Mouse (Mus musculus) kidney, embryonic 15.5 days (tissue): Measurements from ENCODE around the gene Grm2. TPM values are rescaled to one million over a fixed set of nuclear protein-coding genes. Genes with fewer than 3 reads are reported as not detected.
"Not testable (repeated sequence)": the region's sequence is repeated elsewhere in the genome, so short reads cannot be mapped to it uniquely, and the experiment has no call there.

Source experiments
- ATAC-seq: fragments of 200-750 bp; cut with Nextera tagmentation; replicated peaks from 2 replicates; pipeline ENCODE4 v1.8.0; 2017; ENCODE audit warnings: moderate TSS enrichment; ENCODE audit not compliant: low FRiP score
- H3K27ac ChIP-seq: fragments of 300-500 bp; sonication (generic); 2 replicates; pipeline ENCODE4 v1.5.1; 2015; ENCODE audit warnings: mild to moderate bottlenecking, inconsistent platforms
- H3K27me3 ChIP-seq: fragments of 300-500 bp; sonication (generic); 2 replicates; pipeline ENCODE4 v1.6.1; 2015; ENCODE audit warnings: inconsistent platforms
- H3K36me3 ChIP-seq: fragments of 300-500 bp; sonication (generic); 2 replicates; pipeline ENCODE4 v1.6.1; 2015; ENCODE audit warnings: inconsistent platforms
- H3K4me1 ChIP-seq: fragments of 300-500 bp; sonication (generic); 2 replicates; pipeline ENCODE4 v1.6.1; 2015; ENCODE audit warnings: inconsistent platforms
- H3K4me2 ChIP-seq: fragments of 300-500 bp; sonication (generic); 2 replicates; pipeline ENCODE4 v1.6.1; 2015; ENCODE audit warnings: moderate library complexity, mild to moderate bottlenecking, inconsistent platforms
- H3K4me3 ChIP-seq: fragments of 300-500 bp; sonication (generic); replicated peaks from 2 replicates; pipeline ENCODE4 v1.5.1; 2015; ENCODE audit warnings: mild to moderate bottlenecking, inconsistent platforms
- H3K9ac ChIP-seq: fragments of 300-500 bp; sonication (generic); 2 replicates; pipeline ENCODE4 v1.6.1; 2015; ENCODE audit warnings: mild to moderate bottlenecking, inconsistent platforms
- H3K9me3 ChIP-seq: fragments of 300-500 bp; sonication (generic); replicated peaks from 2 replicates; pipeline ENCODE4 v1.6.1; 2016; ENCODE audit warnings: inconsistent platforms
- WGBS: fragments of 180-500 bp; shearing (Covaris S2); methylation state at CpG from one replicate; pipeline ENCODE4 v1.1.7; 2015; ENCODE audit warnings: mixed read lengths; 5-methylcytosine and 5-hydroxymethylcytosine counted together
- polyA plus RNA-seq: library from polyadenylated mRNA; unstranded; fragments of >200 nt; fragmentation: Nextera tagmentation; extraction: Ambion mirVana; gene quantifications from 2 replicates; pipeline ENCODE4 v1.2.1, GENCODE M21; 2015

Grm2 gene
- polyA plus RNA-seq, 1 experiment from 2014 or later, result not detected

DNA sequence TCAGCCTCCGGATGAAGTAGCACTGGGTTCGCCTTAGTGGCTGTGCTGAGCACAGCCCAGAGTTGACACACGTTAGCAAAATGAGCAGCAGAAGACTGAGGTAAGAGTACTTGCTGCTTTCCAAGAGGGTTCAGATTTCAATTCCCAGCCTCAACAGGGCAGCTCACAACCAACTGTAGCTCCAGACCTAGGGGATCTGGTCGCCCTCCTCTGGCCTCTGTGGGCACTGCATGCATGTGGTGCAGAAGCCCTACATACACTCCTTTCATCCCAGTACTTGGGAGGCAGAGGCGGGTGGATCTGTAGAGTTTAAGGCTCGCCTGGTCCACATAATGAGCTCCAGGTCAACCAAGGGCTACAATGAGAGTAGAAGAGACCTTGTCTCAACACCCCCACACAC is 12.1 kb downstream of the Grm2 start:
- WGBS, result 67% methylated on average over 6 of the region's 6 CpGs
- ATAC-seq, result no peak

GRCm38 (mm10) chr9:106643128-106643527 is 12.8 kb downstream of the Grm2 start:
- H3K4me2 ChIP-seq, result no peak overlapping the region
- H3K36me3 ChIP-seq, result no peaks in the 10 kb centered on the region
- H3K4me3 ChIP-seq, result no peak overlapping the region
- no peaks in the 10 kb centered on the region for H3K27me3 ChIP-seq
- H3K27ac ChIP-seq, result no peak overlapping the region
- ATAC-seq, result no peak
- H3K9ac ChIP-seq, result no peak overlapping the region
- H3K9me3 ChIP-seq, result no peaks in the 10 kb centered on the region
- 31% methylated on average over 7 of the region's 7 CpGs for WGBS
- no peaks in the 10 kb centered on the region for H3K4me1 ChIP-seq

More for the DNA sequence above, 12.1 kb downstream of the Grm2 start:
- Histone ChIP-seq H3K9me3 (no peaks in the 10 kb centered on the region), H3K27me3 (no peaks in the 10 kb centered on the region), H3K27ac (no peak overlapping the region), H3K9ac (no peak overlapping the region), H3K4me2 (no peak overlapping the region), H3K4me3 (no peak overlapping the region), H3K4me1 (no peaks in the 10 kb centered on the region), H3K36me3 (no peaks in the 10 kb centered on the region)

DNA sequence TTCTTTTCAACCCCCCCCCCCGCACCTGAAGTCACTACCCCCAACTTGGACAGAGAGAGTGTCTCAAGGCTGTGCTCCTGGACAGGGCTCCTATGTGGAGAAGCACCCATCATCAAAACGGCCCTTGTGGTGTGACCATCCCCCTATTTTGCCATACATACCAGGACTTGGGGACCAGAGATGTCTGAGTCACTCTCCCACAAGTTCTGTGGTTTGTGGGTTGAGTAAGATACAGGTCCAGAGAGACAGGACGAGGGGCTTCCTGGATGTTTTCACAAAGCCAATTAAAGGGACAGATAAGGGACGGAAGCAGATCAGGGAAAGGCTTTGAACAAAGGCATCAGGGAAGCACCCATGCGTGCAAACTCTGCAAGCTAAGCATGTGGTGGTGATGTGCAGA is 14.5 kb downstream of the Grm2 start:
- Histone ChIP-seq H3K9ac (no peak overlapping the region), H3K9me3 (no peaks in the 10 kb centered on the region), H3K36me3 (no peaks in the 10 kb centered on the region), H3K27me3 (no peaks in the 10 kb centered on the region), H3K27ac (no peak overlapping the region), H3K4me2 (no peak overlapping the region), H3K4me1 (no peaks in the 10 kb centered on the region), H3K4me3 (no peak overlapping the region)
- WGBS, result 63% methylated on average over 5 of the region's 5 CpGs
- ATAC-seq, result no peak; the same call in 1 of the 2 replicates

DNA sequence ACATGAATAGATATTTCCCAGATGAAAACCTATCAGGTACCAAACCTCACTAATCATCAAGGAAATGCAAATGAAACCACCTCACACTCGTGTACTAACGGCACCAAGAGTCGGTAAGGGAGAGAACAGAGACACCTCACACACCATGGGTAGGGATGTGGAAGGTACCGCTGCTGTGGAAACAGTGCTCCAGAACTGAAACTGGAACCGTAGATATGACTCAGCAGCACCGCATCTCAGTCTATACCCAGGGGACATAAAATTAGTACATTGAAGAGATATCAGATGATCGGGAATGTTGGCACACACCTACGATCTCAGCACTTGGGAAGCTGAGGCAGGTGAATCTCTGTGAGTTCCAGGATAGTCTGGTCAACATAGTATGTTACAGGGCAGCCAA is 17.7 kb downstream of the Grm2 start:
- Histone ChIP-seq H3K4me1 (no peaks in the 10 kb centered on the region), H3K27me3 (no peaks in the 10 kb centered on the region), H3K27ac (no peak overlapping the region), H3K36me3 (no peaks in the 10 kb centered on the region), H3K4me2 (no peak overlapping the region), H3K9ac (no peak overlapping the region), H3K9me3 (no peaks in the 10 kb centered on the region), H3K4me3 (no peak overlapping the region)
- WGBS, result 92% methylated on average over 8 of the region's 8 CpGs
- ATAC-seq, result no peak

DNA sequence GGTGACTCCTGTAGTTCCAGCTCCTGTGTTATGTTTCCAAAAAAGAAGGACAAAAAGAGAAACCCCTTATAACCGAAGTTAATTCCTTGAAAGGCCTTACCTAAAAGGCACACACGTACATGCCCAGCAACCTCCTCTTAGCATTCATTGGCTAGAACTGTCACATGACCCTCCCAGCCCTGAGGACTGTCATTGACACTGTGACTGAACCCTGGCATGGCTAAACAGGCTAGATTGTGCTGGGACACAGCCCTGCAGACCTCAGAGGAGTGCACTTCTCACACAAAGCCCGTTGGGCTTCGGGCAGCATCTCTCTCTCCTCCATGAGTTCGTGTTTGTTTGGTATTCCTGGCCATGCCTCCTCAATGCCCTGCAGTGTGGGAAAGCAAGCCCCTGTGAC is 23.7 kb downstream of the Grm2 start:
- no peak for ATAC-seq
- WGBS, result 67% methylated on average over 5 of the region's 5 CpGs
- no peak overlapping the region for H3K4me2 ChIP-seq
- H3K36me3 ChIP-seq, result no peaks in the 10 kb centered on the region
- no peak overlapping the region for H3K9ac ChIP-seq
- H3K9me3 ChIP-seq, result no peaks in the 10 kb centered on the region
- H3K27ac ChIP-seq, result no peak overlapping the region
- H3K4me3 ChIP-seq, result no peak overlapping the region
- H3K27me3 ChIP-seq, result no peaks in the 10 kb centered on the region
- 0 out of 2 replicates have a peak, but pooled peaks cover 3% of the 10 kb centered on the region for H3K4me1 ChIP-seq

DNA sequence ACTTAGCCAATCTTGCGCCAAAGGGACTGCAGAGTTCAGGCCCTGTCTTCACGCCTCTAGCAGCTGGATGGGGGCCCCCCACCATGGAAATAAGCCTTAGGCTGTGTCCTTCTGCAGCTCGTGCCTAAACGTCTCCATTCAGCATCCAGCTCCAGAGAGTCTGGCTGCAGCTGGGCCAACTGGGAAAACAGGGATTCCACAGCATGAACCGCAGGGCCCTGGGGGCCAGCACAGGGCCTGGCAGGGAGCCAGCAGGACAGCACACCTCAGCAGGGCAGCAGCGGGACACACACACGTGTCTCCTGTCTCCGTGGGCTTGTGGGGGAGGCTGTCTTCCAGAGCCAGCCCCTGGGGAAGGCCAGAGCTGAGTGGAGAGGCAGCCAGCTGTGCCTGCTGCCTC is 28.1 kb downstream of the Grm2 start:
- not testable (repeated sequence) for H3K36me3 ChIP-seq, H3K9me3 ChIP-seq, H3K27ac ChIP-seq, H3K27me3 ChIP-seq, H3K4me3 ChIP-seq, H3K4me2 ChIP-seq, H3K4me1 ChIP-seq, H3K9ac ChIP-seq, ATAC-seq
- WGBS, result 23% methylated on average over 8 of the region's 8 CpGs

GRCm38 (mm10) chr9:106626282-106626681 is 29.6 kb downstream of the Grm2 start, which contains the start of gene Iqcf6:
Gene Iqcf6 (plus strand): TSS chr9:106626582.
- no peak for ATAC-seq
- H3K36me3 ChIP-seq, result no peaks in the 10 kb centered on the region
- no peak within 1 kb of the TSS for H3K9ac ChIP-seq
- no peak within 1 kb of the TSS for H3K27ac ChIP-seq
- H3K27me3 ChIP-seq, result no peaks in the 10 kb centered on the region
- 84% methylated on average over 2 of the region's 2 CpGs for WGBS
- no peaks in the 10 kb centered on the region for H3K9me3 ChIP-seq
- 0 out of 2 replicates have a peak, but pooled peaks cover 3% of the 10 kb centered on the region for H3K4me1 ChIP-seq
- H3K4me3 ChIP-seq, result no peak within 1 kb of the TSS
- H3K4me2 ChIP-seq, result no peak within 1 kb of the TSS

- no peak for ATAC-seq
- no peak overlapping the region for H3K9ac ChIP-seq
- H3K36me3 ChIP-seq, result no peaks in the 10 kb centered on the region
- H3K27me3 ChIP-seq, result no peaks in the 10 kb centered on the region
- no peaks in the 10 kb centered on the region for H3K4me1 ChIP-seq
- no peaks in the 10 kb centered on the region for H3K9me3 ChIP-seq
- no peak overlapping the region for H3K4me2 ChIP-seq
- no peak overlapping the region for H3K4me3 ChIP-seq
- WGBS, result 93% methylated on average over 3 of the region's 3 CpGs
- H3K27ac ChIP-seq, result no peak overlapping the region
Measured at GRCm38 (mm10) chr9:106617496-106617895, 38.4 kb downstream of the Grm2 start.

GRCm38 (mm10) chr9:106616306-106616705 is 39.6 kb downstream of the Grm2 start:
- Histone ChIP-seq H3K9ac (no peak overlapping the region), H3K27ac (no peak overlapping the region), H3K4me1 (no peaks in the 10 kb centered on the region), H3K36me3 (no peaks in the 10 kb centered on the region), H3K9me3 (no peaks in the 10 kb centered on the region), H3K4me2 (no peak overlapping the region), H3K4me3 (no peak overlapping the region), H3K27me3 (no peaks in the 10 kb centered on the region)
- ATAC-seq, result no peak
- WGBS, result 80% methylated on average over 9 of the region's 9 CpGs

DNA sequence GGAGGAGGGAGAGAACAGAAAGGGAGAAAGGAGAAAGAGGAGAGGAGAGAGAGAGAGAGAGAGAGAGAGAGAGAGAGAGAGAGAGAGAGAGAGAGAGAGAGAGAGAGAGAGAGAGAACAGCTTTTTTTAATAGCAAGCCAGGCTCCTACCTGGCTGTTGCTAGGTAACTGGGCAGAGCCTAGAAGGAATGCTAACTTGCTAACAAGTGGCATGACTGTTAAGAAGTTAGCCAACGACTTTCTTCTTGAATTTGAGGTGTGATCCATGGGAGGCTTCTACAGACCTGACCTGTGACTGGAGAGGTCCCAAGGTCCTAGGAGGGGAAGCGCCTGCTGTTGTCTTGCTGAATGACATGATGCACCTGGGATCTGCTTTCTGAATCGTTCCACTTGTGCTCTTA is 41.3 kb downstream of the Grm2 start:
- no peak for ATAC-seq
- no peak overlapping the region for H3K4me2 ChIP-seq
- no peaks in the 10 kb centered on the region for H3K9me3 ChIP-seq
- H3K36me3 ChIP-seq, result no peaks in the 10 kb centered on the region
- WGBS, result 26% methylated on average over 3 of the region's 3 CpGs
- H3K9ac ChIP-seq, result no peak overlapping the region
- H3K4me1 ChIP-seq, result no peaks in the 10 kb centered on the region
- no peak overlapping the region for H3K4me3 ChIP-seq
- H3K27ac ChIP-seq, result no peak overlapping the region
- no peaks in the 10 kb centered on the region for H3K27me3 ChIP-seq

DNA sequence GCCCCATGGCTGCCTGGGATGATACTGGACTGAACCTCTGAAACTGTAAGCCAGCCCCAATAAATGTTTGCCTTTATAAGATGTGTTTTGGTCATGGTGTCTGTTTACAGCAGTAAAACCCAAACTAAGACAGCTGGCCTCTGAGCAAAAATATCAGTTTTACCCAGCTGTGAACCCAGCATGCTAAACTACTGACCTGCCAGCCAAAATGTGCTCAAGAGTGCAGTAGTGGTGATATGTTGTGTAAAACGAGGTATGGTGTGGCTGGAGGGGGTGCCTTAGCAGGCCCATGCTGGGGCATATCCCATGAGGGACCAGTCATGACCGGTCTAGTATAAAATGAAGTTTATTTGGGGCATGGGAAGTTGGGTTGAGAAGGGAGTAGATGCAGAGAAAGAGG is 41.9 kb downstream of the Grm2 start:
- H3K4me2 ChIP-seq, result no peak overlapping the region
- 63% methylated on average over 2 of the region's 2 CpGs for WGBS

DNA sequence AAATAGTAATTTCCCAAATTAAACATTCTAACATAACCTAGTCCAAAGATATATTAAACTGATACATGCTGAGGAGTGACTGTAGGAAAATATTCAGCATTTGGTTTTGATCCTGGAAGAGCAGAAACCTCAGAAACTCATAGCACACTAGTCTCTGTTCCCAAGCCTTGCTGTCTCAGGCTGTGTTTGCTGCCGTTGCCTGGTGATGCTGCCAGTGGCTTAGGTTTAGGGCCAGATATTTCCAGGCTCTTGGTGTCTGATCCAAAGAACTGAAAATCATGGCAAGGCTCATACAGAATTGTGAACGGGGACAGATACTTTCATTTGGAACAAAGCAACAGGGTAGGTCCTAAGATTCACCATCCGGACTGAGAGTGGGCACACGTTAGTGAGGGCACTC is 45.2 kb downstream of the Grm2 start:
- H3K9me3 ChIP-seq, result no peaks in the 10 kb centered on the region
- no peaks in the 10 kb centered on the region for H3K4me1 ChIP-seq
- no peak overlapping the region for H3K4me3 ChIP-seq
- H3K4me2 ChIP-seq, result no peak overlapping the region
- no peak overlapping the region for H3K9ac ChIP-seq
- no peak overlapping the region for H3K27ac ChIP-seq
- no peaks in the 10 kb centered on the region for H3K36me3 ChIP-seq
- H3K27me3 ChIP-seq, result no peaks in the 10 kb centered on the region
- WGBS, result 82% methylated on average over 4 of the region's 4 CpGs
- no peak for ATAC-seq

More for the DNA sequence above, 41.9 kb downstream of the Grm2 start:
- ATAC-seq, result no peak
- no peak overlapping the region for H3K9ac ChIP-seq
- H3K4me3 ChIP-seq, result no peak overlapping the region
- no peaks in the 10 kb centered on the region for H3K27me3 ChIP-seq
- no peaks in the 10 kb centered on the region for H3K9me3 ChIP-seq
- no peaks in the 10 kb centered on the region for H3K36me3 ChIP-seq
- H3K27ac ChIP-seq, result no peak overlapping the region
- H3K4me1 ChIP-seq, result no peaks in the 10 kb centered on the region

GRCm38 (mm10) chr9:106600546-106600945 is 55.3 kb downstream of the Grm2 start:
- no peak for ATAC-seq

More at GRCm38 (mm10) chr9:106600546-106600945, 55.3 kb downstream of the Grm2 start:
- no peaks in the 10 kb centered on the region for H3K27me3 ChIP-seq
- no peaks in the 10 kb centered on the region for H3K9me3 ChIP-seq
- no peaks in the 10 kb centered on the region for H3K4me1 ChIP-seq
- H3K27ac ChIP-seq, result no peak overlapping the region
- H3K36me3 ChIP-seq, result no peaks in the 10 kb centered on the region
- no peak overlapping the region for H3K9ac ChIP-seq
- WGBS, result 31% methylated on average over 8 of the region's 8 CpGs
- H3K4me2 ChIP-seq, result no peak overlapping the region
- no peak overlapping the region for H3K4me3 ChIP-seq
